Mouse (Mus musculus) erythroblast, embryonic 14.5 days (primary cell): Measurements from ENCODE around the gene Vdr. TPM values are rescaled to one million over a fixed set of nuclear protein-coding genes. Genes with fewer than 3 reads are reported as not detected.

ENCODE experiments used
- H3K27me3 ChIP-seq: 2 replicates; pipeline ENCODE4 v1.6.1; 2012; ENCODE audit warnings: inconsistent platforms; ENCODE audit not compliant: control insufficient read depth
- H3K36me3 ChIP-seq: 2 replicates; pipeline ENCODE4 v1.6.1; 2012; ENCODE audit warnings: mild to moderate bottlenecking, inconsistent platforms; ENCODE audit not compliant: control insufficient read depth
- H3K4me1 ChIP-seq: 2 replicates; pipeline ENCODE4 v1.6.1; 2012; ENCODE audit warnings: inconsistent platforms; ENCODE audit not compliant: control insufficient read depth
- H3K4me3 ChIP-seq: replicated peaks from 2 replicates; pipeline ENCODE3; 2012; ENCODE audit warnings: moderate library complexity, mild to moderate bottlenecking, inconsistent platforms
- H3K9me3 ChIP-seq: 2 replicates; pipeline ENCODE4 v1.6.1; 2012; ENCODE audit warnings: low read length, inconsistent platforms, mixed read lengths; ENCODE audit not compliant: control insufficient read depth
- GATA1 ChIP-seq: IDR thresholded peaks from 2 replicates; pipeline ENCODE4 v1.6.1; 2012; ENCODE audit warnings: low read length, inconsistent platforms, mixed read lengths
- TAL1 ChIP-seq: IDR thresholded peaks from 3 replicates; pipeline ENCODE4 v1.6.1; 2012; ENCODE audit warnings: low read length, inconsistent platforms, mixed read lengths
- polyA plus RNA-seq: library from polyadenylated mRNA; stranded (reverse); fragments of >175 nt; gene quantifications from 2 replicates; pipeline ENCODE4 v1.2.3, GENCODE M21; 2012

Gene Vdr
- polyA plus RNA-seq, 1 experiment = not detected

DNA sequence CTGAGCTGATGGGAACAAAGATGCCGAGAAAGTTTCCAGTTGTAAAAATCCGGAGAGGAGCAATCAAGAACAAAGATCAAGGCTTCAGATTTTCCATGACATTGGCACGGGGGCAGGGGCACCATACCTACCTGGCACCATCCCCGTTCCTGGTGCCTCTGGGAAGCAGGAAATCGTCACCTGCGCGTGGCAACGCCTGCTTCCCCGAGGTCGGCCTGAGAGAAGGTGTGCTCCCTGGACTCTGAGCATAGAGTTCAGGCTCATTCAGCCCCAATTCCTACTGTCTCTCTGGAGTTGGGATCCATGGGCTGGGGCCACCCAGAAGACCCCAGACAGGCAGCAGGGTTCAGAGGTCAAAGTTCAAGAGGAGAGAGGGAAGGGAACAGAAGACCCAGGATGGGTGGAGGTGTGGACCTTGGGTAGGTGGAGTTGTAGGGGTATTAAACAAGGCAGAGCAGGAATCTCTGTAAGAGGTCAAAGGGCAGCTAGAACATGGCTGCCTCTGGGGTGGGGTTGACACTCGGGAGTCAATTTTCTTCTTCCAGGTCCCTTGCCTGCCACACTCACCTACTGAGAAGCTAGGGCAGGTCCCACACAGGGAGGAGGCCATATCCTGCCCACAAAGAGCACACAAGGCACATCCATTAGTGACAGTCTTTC, 35.4 kb upstream of the Vdr start:
- Histone ChIP-seq H3K4me3 (no peak overlapping the region), H3K9me3 (no peaks in the 10 kb centered on the region), H3K4me1 (no peaks in the 10 kb centered on the region), H3K27me3 (no peaks in the 10 kb centered on the region), H3K36me3 (no peaks in the 10 kb centered on the region)
- no peak for TF ChIP-seq TAL1
- TF ChIP-seq GATA1 = no peak

DNA sequence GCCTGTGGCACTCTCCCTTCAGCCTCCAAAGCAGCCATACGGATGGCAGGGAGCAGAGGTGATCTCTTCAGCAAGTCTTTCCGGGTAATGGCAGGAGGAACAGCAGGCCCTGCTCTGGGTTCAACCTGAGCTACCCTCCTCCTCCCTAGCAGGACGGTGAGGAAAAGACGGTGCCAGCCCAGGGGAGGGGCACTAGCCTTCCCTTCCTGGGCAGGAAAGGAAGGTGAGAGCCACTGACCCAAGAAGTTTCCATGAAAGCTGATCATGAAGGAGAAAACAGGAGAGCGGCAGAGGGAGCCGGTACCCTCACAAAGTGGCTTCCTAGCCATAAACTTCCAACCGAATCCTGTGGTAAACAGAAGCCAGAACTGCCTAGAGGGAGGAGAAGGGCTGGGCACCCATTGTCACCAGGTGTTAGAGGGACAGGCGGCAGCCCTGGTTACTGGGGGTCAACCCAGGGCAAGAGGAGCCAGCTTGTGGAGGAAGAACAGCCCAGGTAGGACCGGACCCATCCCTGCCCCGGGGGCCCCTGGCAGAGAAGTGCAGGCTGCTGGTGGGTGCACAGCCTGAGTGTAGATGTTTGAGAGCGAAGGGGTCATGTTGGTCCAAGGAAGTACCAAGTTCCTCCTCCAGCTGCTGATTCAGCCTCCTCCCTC, 34.6 kb upstream of the Vdr start:
- TF ChIP-seq TAL1 = no peak
- no peak for TF ChIP-seq GATA1
- Histone ChIP-seq H3K27me3 (no peaks in the 10 kb centered on the region), H3K36me3 (no peaks in the 10 kb centered on the region), H3K4me1 (no peaks in the 10 kb centered on the region), H3K4me3 (no peak overlapping the region), H3K9me3 (no peaks in the 10 kb centered on the region)

DNA sequence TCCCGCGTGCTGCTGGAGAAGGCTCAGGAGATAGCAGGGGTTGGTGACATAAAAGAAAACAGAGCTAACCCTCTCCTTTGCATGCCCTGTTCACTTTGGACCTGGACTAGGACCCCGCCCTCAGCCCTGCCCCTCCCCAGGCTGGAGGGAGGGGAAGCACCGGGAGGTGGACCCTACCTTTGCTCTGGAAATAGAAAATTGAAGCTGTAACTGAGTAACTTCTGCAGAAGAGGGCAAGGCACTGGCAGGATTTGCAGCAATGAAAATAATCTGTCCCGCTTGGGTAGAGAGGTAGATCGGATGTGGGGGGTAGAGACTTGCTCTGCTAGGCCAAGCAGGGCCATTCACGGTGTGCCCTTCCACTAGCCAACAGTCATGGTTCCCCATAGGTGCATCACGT, 32.9 kb upstream of the Vdr start:
- no peak overlapping the region for H3K4me3 ChIP-seq
- no peaks in the 10 kb centered on the region for H3K9me3 ChIP-seq
- no peaks in the 10 kb centered on the region for H3K27me3 ChIP-seq
- TF ChIP-seq GATA1 = no peak
- TF ChIP-seq TAL1 = no peak
- no peaks in the 10 kb centered on the region for H3K36me3 ChIP-seq
- H3K4me1 ChIP-seq = no peaks in the 10 kb centered on the region

GRCm38 (mm10) chr15:97942538-97942937, 32.1 kb upstream of the Vdr start:
- H3K36me3 ChIP-seq = no peaks in the 10 kb centered on the region
- H3K27me3 ChIP-seq = no peaks in the 10 kb centered on the region
- H3K4me3 ChIP-seq = no peak overlapping the region
- TF ChIP-seq GATA1 (no peak), TAL1 (no peak)
- H3K9me3 ChIP-seq = no peaks in the 10 kb centered on the region
- H3K4me1 ChIP-seq = no peaks in the 10 kb centered on the region

- no peaks in the 10 kb centered on the region for H3K36me3 ChIP-seq
- no peaks in the 10 kb centered on the region for H3K9me3 ChIP-seq
- H3K4me1 ChIP-seq = no peaks in the 10 kb centered on the region
- H3K4me3 ChIP-seq = no peak overlapping the region
- TF ChIP-seq GATA1 (no peak), TAL1 (no peak)
- no peaks in the 10 kb centered on the region for H3K27me3 ChIP-seq
Observed at GRCm38 (mm10) chr15:97941306-97941705, 30.9 kb upstream of the Vdr start.

GRCm38 (mm10) chr15:97940088-97940487, 29.7 kb upstream of the Vdr start:
- H3K9me3 ChIP-seq = no peaks in the 10 kb centered on the region
- H3K4me1 ChIP-seq = no peaks in the 10 kb centered on the region
- no peak overlapping the region for H3K4me3 ChIP-seq
- H3K27me3 ChIP-seq = no peaks in the 10 kb centered on the region
- TF ChIP-seq TAL1 = no peak
- no peak for TF ChIP-seq GATA1
- H3K36me3 ChIP-seq = no peaks in the 10 kb centered on the region

DNA sequence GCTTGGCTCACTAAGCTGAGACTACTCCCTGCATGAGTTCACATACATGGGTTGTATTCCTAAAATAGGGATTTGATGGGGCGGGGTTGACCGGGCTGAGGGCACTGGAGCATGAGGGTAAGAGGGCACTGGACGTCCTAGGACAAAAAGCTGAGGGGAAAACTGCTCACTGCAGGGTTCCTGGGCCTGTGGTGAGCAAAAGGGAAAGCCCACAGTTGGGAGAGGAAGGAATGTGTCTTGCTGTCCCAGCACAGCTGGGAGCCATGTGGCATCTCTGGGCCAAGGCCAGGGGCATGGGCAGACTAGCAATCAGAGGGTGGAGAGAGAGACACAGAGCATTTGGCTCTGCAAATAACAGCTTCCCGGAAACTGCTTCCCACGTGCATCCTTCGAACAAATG, 28.1 kb upstream of the Vdr start:
- no peaks in the 10 kb centered on the region for H3K36me3 ChIP-seq
- no peaks in the 10 kb centered on the region for H3K27me3 ChIP-seq
- H3K9me3 ChIP-seq = no peaks in the 10 kb centered on the region
- TF ChIP-seq GATA1 = no peak
- no peak for TF ChIP-seq TAL1
- no peaks in the 10 kb centered on the region for H3K4me1 ChIP-seq
- no peak overlapping the region for H3K4me3 ChIP-seq

DNA sequence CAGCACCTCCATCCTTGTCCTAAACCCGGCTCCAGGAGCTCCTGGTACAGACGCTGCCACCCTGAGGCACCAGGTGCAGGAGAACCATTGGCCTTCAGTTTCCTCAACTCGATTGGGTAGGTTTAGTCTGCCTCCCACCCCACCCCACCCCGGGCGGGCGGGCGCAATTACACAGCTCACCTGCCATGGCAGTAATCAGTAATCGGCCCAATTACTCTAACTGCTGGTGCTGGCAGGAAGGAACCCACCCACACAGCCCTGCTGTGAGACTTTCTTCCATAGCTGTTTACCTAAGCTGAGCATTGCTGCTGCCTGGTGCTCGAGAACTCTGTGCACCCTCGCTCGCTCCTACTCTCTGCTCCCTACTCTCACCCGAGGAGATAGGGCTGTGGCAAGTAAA, 22.0 kb upstream of the Vdr start:
- no peaks in the 10 kb centered on the region for H3K36me3 ChIP-seq
- H3K9me3 ChIP-seq = no peaks in the 10 kb centered on the region
- no peaks in the 10 kb centered on the region for H3K27me3 ChIP-seq
- H3K4me1 ChIP-seq = no peaks in the 10 kb centered on the region
- no peak overlapping the region for H3K4me3 ChIP-seq
- TF ChIP-seq TAL1 (no peak), GATA1 (no peak)

GRCm38 (mm10) chr15:97929259-97929824, 18.9 kb upstream of the Vdr start:
- Histone ChIP-seq H3K9me3 (no peaks in the 10 kb centered on the region), H3K36me3 (no peaks in the 10 kb centered on the region), H3K4me1 (no peaks in the 10 kb centered on the region), H3K27me3 (no peaks in the 10 kb centered on the region), H3K4me3 (no peak overlapping the region)
- TF ChIP-seq GATA1 = no peak
- TF ChIP-seq TAL1 = no peak
